Mouse (Mus musculus) CD4-positive helper T cell, adult 2 months (primary cell): Measurements from ENCODE around the gene Cdkn2d.
"Not testable (repeated sequence)": the region's sequence is repeated elsewhere in the genome, so short reads cannot be mapped to it uniquely, and the experiment has no call there.

Source experiments
- DNase-seq: peaks from one replicate; pipeline ENCODE4 v3.0.0-alpha.2; 2012; ENCODE audit warnings: low read depth, missing footprints, low spot score

The Cdkn2d gene

DNA sequence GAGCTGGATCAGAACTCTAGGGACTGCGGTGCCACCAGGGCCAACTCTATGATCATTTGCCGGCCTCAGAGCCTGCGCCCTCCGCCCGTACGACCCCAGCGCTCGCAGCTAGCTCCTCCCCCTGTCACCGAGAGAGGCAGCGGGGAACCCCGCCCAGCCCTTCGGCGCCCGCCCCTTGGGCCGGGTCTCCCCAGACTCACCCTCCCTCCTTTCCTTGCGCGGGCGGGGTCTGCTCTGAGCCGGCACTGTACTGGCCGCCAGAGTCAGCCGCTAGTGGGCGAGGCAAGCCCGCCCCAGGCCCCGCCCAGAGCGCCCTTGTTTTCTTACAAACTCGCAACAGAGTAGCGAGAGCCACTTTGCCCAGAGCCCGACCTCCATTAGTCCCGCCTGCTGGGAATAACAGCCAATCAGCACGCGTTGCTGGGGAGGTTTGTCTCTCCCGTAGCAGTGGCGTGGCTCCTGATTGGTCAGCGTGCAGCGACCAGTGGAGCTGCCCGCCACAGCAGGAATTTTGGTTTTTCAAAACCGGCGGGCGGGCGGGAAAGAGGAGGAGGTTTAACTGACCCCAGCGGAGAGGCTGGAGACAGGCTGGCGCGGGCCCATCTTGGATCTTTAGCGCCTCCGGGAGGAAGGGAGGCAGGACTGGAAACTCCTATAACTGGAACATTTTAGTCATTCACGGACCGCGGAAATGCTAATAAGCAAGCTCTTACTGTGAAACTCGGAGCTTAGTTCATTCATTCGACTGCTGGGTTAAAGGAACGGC is at the start of gene Cdkn2d:
Cdkn2d (minus strand) TSS at position 386 of the 766 bp plus-strand sequence.
- DNase-seq: peak; percentile 100

DNA sequence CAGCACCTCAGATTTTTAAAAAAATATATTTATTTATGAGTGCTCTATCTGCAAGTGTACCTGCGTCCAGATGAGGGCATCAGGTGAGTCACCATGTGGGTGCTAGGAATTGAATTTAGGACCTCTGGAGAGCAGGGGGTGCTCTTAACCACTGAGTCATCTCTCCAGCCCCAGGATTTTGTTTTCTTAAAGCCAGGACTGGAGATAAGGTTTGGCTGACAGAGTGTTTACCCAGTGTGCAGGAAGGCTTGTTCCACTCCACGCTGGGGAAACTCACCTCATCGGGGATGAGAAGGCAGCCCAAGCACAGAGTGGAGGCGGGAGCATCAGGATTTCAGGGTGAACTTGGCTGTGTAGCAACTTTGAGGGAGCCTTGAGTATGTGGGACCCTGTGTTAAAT is 49.2 kb upstream of the Cdkn2d start:
- DNase-seq: no peak

DNA sequence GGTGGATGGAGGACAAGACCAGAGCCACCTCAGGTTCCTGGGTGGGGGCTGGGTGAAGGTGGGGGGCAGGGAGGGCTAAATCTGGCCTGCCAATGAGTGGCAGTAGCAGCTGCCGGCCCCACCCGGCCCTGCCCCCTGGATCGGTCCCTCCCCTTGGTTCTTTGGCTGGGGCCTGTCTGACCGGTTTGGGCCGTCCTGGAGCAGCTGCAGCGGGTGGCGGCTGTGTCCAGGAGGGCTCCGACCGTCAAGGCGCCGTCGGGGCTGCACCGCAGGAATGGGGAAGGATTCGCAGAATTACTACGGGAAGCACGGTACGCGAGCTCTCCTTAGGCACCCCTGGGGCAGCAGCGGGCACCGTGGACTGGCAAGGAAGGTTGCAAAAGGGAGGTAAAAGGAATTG is 46.4 kb upstream of the Cdkn2d start:
- no peak for DNase-seq

DNA sequence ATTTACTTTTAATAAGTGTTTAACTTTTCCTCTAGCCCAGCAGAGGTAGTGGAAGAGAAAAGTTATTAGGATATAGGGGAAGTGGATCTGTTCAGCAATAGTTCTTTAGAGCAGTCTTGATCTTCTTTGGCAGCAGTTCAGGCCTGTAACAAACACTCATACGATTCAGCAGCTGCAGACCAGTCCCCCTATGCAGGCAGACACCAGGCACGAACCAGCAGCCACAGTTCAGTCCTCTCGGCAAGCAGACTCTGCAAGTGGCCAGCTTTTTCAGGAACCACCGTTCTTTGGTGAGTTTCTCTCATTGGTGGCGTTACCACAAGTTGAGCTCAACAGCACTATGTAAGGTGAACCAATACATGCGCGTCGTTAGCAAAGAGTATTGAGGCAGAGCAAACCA is 45.3 kb upstream of the Cdkn2d start:
- DNase-seq: no peak

DNA sequence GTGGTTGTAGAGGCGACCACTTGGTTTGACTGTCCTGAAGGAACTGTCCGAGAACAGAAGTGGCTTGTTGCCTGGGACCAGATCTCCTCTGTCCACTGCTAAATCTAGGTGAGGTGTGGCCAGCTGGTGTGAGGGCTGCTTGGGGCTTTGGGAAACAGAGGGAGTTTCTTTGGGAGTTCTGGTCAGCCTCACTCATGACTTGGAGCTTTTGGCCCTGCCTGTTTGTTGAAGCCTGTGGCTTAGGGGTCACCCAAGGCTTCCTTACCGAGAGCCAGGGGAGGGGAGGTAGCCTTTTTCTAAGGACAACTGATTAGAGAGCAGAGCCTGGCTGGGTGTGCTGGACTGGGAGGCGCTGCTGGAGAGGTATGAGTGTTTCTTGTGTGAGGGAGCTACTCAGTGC is 44.2 kb upstream of the Cdkn2d start:
- DNase-seq: no peak

DNA sequence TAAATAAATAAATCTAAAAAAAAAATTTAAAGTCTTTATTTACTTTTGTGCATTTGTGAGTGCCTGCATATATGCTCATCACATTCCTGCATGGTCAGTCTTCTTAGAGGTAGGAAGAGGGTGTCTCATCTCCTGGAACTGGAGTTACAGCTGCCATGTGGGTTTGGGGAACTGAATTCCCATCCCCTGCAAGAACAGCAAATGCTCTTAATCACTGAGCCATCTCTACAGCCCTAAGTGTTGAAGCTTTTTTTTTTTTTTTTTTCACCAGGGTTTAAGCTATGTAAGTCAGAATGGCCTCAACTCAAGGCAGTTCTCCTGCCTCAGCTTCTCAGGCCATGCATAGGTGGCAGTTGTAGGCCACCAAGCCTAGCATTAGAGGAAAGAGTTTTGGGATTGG is 43.5 kb upstream of the Cdkn2d start:
- DNase-seq: no peak

DNA sequence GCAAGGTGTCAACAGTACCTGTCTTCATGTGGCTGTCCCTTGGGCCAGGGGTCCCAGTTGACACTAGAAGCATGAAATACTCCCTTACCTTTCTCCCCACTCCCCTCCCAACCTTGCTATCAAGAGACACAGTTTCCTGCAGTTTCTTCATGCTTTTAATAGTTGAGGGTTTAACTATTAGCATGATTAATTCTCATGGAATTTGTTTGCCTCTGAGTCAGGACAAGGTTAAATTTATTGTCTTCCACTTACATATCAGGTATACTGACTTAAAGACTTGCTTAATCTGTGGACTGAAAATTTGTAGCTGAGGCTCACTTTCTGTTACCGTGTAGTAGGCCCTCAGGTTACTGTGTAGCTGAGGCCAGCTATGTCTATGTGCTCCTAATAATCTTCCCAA is 42.3 kb upstream of the Cdkn2d start:
- no peak for DNase-seq

DNA sequence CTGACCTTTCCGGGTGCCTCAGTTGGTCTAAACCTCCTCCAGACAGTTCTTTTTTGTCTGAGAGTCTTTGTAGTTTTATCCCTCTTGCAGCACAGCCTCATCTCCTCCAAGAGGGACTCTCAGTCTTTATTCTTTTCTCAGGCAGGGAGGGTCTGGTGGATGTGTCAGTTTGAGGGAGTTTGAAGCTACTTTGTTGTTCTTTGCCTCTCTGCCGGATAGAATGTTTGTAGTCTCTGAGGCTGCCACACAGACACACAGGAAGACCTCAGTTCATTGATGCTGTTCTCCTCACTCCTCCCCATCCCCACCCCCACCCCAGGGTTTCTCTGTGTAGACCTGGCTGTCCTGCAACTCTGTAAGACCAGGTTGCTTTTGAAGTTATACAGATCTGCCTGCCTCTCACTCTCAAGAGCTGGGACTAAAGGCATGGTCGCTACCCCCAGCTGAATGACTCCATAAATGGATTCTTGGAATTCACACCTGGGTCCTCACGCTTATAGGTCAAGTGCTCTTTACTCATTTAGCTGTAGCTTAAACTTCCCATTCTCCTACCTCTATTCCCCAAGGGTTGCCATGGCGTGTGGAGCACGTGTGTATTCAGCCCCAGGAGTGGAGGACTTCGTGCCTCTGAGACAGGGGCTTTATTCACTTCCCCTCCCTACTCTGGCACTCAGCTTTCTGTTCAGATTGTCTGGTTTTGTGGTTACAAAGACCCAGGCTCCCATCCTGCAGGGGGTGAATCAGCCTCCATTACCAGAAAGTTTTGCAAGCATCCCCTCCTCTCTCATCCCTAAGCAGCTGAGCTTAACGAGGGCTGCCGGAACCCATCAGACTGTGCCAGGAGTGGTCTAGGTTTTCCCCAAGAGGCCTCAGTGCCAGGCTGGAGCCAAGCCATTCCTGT is 41.2 kb upstream of the Cdkn2d start:
- DNase-seq: peak; percentile 69

DNA sequence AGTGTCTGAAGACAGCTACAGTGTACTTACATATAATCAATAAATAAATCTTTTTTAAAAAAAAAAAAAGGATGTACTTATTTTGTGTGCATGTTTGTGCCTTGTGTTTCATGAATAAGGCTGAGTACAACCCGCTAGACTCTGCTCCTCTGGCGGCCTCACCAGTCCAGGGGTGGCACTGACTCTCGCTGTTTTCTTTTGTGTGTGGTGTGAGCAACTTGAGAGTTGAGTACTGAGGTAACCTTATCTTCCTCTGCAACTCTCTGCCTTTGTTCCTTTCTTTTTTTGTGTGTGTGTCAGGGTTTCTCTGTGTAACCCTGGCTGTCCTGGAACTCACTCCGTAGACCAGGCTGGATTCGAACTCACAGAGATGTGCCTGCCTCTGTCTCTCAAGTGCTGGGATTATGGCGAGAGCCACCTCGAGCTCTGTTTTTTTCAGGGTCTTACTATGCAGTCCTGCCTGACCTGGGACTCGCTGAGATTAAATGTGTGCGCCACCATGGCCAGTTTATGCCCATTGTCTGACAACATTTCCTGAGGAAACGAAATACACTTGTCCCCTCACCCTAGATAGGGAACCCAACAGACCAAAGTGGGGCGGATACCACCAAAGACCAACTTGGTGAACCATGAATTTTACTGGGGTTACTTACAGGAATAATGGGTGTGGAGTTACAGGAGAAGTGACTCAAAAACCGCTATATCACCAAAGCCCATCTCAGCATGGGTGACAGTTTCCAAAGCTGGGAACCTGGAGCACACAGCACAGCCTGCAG is 40.3 kb upstream of the Cdkn2d start:
- peak; percentile 30 for DNase-seq

DNA sequence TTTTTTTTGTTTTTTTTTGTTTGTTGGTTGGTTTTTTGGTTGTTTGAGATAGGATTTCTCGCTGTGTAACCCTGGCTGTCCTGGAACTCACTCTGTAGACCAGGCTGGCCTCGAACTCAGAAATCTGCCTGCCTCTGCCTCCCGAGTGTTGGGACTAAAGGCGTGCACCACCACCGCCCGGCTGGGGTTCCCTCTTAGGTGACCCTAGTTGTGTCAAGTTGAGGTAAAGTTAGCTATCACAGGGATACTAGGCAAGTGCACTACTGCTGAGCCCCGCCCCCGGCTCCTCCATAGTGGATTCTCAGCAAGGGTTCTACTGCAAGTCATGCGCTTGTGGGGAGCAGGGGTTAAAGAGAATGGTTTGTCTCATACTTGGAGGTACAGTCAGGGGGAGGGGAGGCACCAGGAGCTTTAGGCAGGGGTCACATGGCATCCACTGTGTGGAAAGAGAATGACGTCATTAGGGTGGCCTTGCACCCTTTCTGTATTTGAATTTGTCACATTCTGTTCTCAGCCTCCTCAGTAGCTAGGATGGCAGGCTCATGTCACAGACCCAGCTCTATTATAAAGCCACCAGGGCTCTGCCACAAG is 38.6 kb upstream of the Cdkn2d start:
- DNase-seq: peak; percentile 64

DNA sequence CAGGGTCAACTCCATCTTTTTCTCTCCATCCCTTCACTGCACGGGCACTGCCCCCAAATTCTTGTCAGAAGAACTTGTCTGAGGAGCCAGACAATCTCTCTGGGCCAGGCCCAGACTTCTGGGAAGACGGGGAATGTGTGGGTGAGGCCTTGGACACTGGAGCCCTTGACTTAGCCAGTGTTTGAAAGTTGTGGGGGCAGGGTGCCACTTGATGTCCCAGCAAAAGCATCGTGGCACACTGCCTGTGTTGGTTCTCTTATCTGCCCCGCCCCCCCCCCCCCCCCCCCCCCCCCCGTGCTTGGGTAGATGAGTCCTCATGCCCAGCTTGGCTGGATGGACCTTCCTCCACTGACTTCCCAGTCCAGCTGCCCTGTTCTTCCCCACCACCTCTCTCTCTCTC is 37.8 kb upstream of the Cdkn2d start:
- DNase-seq: no peak

DNA sequence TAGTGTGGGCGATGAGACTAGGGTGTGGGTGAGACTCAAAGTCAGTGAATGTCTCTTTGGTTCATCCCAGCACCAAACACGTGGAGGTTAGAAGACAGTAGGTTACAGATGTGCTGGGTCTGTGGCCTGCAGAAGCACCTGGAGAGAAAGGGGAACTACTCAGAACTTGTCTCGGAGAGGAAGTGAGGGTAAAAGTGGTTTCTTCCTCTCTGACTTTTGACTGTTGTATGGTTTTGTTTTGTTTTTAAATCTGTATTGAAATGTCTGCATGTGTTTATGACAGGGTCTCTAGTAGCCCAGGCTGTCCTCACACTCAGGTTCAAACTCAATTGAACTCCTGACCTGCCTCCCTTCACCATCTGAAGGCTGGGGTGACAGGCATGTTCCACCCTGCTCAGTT is 36.8 kb upstream of the Cdkn2d start:
- DNase-seq: peak; percentile 82

DNA sequence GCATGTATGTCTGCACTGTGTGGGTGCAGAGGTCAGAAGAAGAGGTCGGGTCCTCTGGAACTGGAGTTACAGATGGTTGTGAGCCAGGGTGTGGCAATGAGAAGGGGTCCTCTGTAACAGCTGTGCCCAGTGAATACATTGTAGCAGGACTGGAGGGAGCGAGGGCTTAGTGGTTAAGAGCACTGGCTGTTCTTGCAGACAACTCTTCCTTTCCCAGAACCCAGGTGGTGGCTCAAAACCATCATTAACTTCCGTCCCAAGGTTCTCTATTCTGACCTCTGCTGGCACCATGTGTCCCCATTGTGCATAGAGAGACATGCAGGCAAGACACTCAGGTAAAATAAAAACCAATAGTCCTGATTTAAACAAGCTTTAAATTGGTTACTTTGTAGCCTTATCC is 36.4 kb upstream of the Cdkn2d start:
- DNase-seq: no peak

DNA sequence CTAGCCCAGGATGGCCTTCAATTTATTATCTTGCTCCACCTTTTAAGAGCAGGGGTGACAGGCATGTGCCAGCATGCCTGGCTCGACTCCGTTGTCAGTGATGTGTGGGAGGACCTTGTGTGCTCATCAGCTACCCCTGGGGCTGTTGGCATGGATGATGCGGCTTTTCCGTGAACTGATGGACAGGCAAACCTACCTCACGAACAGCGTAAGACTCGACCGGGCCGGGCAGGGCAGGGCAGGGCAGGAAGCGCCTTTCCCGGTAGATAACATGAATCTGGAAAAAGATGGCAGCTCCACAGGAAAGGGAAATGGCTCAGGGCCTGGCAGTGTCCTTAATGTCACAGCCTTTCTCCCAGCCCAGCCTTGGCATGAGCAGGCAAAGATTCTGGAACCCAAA is 33.1 kb upstream of the Cdkn2d start:
- peak; percentile 44 for DNase-seq

DNA sequence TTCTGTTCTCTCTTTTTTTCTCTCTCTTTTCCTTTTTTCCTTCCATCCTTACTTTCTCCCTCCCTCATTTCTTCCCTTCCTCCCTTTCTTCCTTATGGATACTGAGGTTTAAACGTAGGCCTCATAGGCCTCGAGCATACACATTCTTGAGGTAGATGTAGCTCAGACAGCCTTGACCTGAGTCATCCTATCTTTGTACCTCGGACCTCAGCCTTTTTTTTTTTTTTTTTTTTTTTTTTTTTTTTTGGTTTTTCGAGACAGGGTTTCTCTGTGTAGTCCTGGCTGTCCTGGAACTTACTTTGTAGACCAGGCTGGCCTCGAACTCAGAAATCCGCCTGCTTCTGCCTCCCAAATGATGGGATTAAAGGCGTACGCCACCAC is 31.7 kb upstream of the Cdkn2d start:
- DNase-seq: not testable (repeated sequence)

DNA sequence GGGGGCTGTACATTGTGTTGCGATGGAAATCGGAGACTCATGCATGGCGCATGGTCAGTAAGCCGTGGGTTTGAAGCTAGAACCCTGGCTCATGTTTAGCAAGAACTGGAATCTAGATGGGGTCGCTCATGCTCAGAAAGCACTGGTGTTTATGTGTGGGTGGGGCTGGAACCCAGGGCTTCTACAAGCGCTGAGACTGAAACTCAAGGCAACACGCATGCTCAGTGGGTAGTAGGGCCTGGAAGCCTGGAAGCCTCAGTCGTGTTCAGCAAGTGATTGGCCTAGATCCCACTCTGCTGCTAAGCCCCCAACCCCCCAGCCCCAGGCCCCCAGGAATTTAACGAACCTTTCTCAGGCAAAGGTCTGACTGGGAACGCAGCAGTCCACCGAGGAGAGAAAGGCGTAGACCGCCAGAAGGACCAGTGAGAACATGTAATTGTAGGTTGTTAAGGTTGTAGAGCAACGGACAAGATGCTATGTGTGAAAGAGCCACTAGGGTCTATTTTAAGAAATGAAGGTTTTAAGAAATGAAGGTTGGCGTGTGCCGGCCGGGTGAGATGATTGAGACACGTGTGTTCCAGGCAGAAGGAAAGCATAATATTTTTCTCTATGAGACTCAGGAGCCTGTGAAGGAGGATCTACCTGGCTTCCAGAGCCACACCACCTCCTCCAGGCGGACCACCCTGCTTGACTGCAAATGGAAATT is 31.2 kb upstream of the Cdkn2d start:
- peak; percentile 73 for DNase-seq

DNA sequence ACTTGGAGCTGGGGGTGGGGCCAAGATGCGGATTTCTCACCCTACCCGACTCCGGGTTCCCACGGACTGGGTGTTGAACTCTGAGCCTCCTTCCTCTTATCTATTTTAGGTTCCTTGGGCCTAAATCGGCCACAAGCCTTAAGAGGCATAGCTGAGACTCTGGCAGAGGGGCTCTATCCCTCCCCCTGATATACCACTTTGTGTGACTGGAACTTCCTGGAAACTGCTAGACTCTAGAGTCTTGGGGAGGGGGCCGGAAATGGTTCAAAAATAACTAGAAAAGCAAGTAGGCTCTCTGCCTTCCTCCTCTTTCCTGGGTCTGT is 30.3 kb upstream of the Cdkn2d start:
- peak; percentile 82 for DNase-seq

DNA sequence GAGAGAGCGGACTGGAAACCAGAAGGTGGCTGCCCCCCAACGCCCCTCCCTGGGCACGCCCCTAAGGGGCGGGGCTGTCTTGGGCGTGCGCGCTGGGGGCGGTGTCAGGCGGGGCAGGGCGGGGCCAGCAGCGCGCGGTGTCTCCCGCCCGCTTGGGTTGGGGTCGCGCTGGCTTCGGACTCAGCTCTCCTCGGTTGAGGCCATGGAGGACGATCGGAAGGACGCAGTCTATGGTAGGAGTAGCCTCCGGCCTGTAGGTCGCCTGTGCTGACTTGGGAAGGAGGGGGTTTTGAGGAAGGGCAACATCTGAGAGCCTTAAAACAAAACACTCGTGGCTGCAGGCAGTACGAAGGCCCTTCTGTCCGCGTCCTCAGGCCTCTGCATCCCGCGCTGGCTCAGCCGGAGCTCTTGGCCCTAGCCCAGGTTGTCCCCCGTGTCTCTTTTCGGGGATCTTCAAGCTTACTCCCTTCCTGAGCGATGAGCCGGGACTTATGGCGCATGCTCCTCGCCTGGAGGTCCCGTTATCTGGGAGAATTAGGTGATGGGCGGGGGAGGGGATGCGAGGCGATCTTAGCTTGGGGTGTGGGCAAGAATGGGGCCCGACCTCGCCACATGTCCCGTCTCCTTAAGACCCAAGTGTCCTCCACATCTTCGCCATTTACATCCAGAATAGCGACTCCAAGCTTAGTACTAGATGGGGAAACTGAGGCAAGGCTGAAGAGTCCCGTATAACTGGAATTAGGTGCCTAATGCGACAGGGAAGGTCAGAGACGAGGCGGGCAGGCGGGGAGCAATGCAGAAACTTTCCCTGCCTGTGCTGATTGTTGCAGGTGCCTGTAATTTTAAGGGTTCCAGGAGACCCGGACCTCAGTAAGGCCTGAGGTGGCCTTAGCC is 29.7 kb upstream of the Cdkn2d start, which contains the start of gene Slc44a2:
Slc44a2 (plus strand) TSS at position 80 of the 894 bp plus-strand sequence.
- peak; percentile 87 for DNase-seq

DNA sequence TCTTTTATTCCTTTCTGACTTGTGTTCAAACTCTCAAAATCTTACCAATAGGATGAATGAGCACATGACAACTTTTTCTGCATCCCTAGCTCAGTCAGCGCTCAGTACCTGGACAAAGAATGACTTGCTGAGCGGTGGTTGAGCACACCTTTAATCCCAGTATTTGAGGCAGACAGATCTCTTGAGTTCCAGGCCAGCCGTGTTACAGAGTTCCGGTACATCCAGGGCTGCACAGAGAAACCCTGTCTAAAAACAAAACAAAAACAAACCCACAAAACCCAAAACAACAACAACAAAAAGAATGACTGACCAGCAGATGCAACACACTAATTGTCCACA is 29.0 kb upstream of the Cdkn2d start:
- no peak for DNase-seq

DNA sequence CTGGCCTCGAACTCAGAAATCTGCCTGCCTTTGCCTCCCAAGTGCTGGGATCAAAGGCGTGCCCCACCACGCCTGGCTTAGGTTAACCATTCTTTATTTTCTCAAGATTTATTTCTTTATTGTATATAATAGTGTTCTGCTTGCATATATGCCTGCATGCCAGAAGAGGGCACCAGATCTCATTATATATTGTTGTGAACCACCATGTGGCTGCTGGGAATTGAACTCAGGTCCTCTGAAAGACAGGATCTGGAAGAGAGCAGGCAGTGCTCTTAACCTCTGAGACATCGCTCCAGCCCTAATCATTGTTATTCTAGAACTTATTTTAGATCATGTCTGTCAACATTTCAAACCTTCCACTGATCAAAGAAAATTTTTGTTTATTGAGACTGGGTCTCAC is 28.3 kb upstream of the Cdkn2d start:
- DNase-seq: no peak
